Mouse (Mus musculus) ES-Bruce4 (cell line): ENCODE data around the gene Rhoq.

Experiments used
- CTCF ChIP-seq: IDR thresholded peaks from one replicate; pipeline ENCODE4 v1.8.1; 2011; ENCODE audit warnings: low read depth, low read length
- EP300 ChIP-seq: IDR thresholded peaks from 2 replicates; pipeline ENCODE4 v1.6.1; 2011; ENCODE audit warnings: low read depth, low read length; ENCODE audit not compliant: insufficient read depth
- POLR2A ChIP-seq: IDR thresholded peaks from one replicate; pipeline ENCODE4 v1.8.1; 2011; ENCODE audit warnings: low read length; ENCODE audit not compliant: insufficient read depth

DNA sequence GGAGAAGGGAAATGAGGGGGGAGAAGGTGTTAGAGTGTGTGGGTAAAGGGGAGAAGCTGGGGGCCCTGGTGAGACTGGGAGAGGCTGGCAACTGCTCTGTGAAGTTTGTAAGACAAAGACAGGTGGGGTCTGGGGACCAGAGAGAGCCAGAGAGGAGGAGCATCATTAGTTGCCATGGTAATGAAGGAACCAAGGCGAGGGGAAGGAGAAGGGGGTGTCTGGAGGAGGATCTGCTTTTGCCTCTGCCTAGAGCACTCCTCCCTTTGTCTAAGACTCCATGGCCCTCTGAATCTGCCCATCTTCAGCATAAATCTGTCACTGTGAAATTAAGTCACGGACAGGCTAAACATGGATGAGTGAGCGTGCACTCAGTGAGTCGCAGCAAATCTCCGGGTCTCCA lies 30.0 kb upstream of the Rhoq start:
- TF ChIP-seq CTCF: no peak
- TF ChIP-seq POLR2A: no peak
- TF ChIP-seq EP300: no peak
